Mouse (Mus musculus): ENCODE results near the gene Nav1. TPM values are rescaled to one million over a fixed set of nuclear protein-coding genes. Genes with fewer than 3 reads are reported as not detected.
A peak's percentile ranks its signal among the peaks of the same experiment; 100 is the strongest.
"Not testable (repeated sequence)": the region's sequence is repeated elsewhere in the genome, so short reads cannot be mapped to it uniquely, and the experiment has no call there.

Nav1 gene
- total RNA-seq, 1 experiment from 2014 or later, result 7.2 TPM

DNA sequence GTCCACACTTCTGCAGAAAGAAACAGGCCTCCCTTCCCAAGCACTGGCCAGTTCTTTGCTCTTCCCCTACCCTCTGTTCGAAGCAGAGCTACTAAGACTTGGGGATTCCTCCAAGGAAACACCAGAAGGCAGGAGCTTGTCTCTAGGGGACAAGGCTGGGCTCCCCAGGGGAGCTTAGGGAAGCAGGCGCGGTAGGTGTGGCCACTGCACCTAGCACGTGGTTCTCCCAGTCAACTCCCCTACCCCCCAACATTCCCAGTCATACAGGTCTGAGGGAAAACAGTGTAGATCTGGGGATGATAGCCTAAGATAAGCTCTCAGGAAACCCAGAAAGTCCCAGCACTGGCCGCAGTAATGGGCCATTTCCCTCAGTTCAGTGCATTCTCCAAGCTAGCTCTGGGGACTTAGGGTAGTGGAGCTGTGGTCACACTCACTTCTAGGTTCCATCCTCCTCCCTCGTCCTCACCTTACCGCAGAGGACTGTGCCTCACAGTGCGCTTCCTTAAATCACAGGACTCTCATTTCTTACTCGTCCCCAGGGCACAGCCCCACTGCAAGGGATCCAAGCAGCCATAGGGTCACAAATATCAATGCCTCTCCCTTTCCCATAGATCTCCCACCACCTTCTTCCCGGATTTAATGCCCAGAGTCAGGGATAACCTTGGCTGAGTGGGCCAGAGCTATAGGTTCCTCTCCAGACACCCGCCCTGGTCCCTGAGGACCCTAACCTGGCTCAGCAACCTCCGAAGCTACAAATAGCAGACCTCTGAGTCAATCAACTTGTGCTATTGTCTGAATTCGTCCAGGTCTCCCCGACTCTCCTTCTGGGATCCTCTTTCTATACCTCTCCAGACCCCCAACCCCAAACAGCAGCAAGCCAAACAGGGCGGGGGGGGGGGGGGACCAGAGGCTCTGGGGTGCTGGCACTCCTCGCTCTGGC is 97.7 kb downstream of the Nav1 start:
- peak; percentile 45; the same call in 1 of the 2 replicates for ATAC-seq (replicated peaks; ENCODE audit: insufficient number of reproducible peaks, low FRiP score, low TSS enrichment, poor library complexity, severe bottlenecking)

DNA sequence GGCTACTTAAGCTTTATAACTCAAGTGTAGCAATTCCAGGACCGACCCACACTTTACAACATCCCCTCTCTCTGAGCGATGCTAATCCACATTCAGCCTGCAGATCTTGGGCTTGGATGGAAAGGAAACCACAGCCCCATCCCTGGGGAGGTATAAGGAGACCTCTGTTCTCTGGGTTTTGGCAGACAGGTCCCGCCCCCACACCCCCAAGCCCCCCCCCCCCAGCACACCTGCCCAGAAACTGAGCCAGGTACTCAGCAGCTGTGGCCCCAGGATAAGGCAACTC is 98.8 kb downstream of the Nav1 start:
- no peak for ATAC-seq (replicated peaks; ENCODE audit: insufficient number of reproducible peaks, low FRiP score, low TSS enrichment, poor library complexity, severe bottlenecking)

DNA sequence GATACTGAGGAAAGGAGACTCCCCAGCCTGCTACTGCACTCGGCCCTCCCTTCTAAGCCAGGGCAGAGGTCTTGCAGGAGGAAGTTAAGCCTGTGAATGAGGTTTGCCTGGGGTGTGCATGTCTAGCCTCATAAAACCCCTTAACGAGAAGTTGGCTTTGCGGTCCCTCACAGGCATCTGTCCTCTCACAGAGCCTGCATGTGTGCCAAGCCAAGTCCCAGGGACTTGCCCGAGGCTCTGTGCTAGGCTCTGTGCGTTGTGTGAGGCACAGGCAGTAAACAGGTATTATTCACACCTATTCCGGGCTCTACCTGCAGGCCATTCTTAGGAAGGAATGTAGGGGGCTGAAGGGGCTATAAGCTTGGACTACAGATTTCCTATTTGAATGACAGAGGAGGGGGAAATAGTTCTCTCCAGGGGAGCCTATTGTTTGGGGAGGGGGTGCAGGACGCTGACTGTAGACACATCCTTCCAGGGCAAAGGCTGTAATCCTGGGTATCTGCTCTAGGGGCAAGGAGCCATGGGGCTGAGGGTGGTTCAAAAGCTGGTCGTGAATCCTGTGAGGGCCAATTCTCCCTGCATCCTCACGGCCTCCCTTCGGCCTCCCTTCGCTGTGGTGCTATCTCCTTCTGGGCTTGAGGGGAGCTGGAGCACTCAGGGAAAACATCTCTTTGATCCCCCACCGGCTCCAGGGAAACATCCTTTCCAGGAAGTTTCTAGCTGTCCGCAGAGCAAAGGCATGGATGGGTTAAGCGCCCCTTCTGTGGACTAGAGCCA is 99.3 kb downstream of the Nav1 start:
- no peak for ATAC-seq (replicated peaks; ENCODE audit: insufficient number of reproducible peaks, low FRiP score, low TSS enrichment, poor library complexity, severe bottlenecking)

DNA sequence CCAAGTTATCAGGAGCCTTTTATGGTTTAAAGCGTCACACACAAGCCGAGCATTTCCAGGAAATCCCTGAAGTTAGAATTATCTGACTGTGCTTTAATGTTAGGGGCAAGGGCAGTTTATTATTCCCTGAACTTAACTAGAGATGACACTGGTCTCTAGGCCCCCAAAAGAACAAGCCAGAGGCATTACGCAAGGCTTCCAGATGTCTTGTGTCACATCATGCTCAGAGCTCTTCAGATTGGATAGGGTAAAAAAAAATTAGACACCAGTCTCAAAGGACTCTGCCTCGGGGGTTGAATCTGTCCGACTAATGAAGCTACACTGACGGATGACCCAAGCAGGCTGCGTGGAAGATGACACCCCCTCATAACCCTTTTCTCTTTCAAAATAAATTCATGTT is 101.6 kb downstream of the Nav1 start:
- no peak for ATAC-seq (replicated peaks; ENCODE audit: insufficient number of reproducible peaks, low FRiP score, low TSS enrichment, poor library complexity, severe bottlenecking)

DNA sequence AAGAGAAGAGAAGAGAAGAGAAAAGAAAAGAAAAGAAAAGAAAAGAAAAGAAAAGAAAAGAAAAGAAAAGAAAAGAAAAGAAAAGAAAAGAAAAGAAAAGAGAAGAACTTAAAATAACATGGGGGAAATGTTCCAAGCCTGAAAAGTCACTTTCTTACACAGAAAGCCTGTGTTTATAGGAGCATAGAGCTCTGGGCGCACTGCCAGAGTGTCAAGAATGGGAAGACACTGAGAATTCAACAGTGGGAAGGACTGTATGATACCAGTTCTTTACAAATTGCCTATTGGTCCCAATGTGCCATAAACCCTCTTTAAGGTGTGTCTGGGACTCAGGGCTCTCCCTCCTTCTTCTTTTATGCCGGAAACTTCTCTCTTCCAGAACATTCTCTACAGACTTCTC is 103.7 kb downstream of the Nav1 start:
- ATAC-seq (replicated peaks; ENCODE audit: insufficient number of reproducible peaks, low FRiP score, low TSS enrichment, poor library complexity, severe bottlenecking), result no peak

DNA sequence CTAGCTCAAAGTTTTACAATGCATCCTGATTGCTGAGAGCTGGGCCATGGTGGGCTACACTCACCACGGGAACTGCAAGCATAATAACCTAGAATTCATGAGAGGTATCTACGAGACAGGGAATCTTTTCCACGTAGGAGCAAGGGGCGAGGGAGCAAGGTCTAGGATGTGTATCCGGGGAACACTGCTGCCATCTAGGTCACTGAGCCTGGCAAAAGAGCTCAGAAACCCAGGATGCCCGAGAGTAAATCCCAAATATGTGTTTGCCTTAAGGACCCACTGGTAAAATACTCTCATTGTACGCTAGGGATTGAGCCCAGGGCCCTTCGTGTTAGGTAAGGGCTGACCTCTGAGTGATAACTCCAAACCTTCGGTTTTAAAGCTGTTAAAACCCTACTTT is 104.3 kb downstream of the Nav1 start:
- ATAC-seq (replicated peaks; ENCODE audit: insufficient number of reproducible peaks, low FRiP score, low TSS enrichment, poor library complexity, severe bottlenecking), result no peak

DNA sequence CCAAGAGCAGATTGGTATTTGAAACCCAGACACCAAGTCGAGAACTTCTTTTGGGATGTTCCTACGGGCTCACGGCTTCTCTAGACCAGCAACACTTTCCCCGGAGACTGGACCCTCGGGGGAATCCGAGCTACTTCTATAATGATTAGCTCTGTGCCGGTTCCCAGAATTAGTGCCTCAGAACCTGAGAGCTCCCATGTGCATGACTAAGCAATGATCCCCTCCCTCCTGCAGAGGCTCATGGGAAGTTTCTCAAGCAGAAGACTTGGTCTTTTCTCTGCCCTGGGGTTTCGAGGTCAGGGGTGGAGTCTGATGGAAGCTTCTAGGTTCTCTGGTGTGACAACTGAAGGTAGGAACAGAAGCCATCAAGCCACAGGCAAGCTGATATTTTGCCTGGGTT is 105.0 kb downstream of the Nav1 start:
- ATAC-seq (replicated peaks; ENCODE audit: insufficient number of reproducible peaks, low FRiP score, low TSS enrichment, poor library complexity, severe bottlenecking), result no peak

DNA sequence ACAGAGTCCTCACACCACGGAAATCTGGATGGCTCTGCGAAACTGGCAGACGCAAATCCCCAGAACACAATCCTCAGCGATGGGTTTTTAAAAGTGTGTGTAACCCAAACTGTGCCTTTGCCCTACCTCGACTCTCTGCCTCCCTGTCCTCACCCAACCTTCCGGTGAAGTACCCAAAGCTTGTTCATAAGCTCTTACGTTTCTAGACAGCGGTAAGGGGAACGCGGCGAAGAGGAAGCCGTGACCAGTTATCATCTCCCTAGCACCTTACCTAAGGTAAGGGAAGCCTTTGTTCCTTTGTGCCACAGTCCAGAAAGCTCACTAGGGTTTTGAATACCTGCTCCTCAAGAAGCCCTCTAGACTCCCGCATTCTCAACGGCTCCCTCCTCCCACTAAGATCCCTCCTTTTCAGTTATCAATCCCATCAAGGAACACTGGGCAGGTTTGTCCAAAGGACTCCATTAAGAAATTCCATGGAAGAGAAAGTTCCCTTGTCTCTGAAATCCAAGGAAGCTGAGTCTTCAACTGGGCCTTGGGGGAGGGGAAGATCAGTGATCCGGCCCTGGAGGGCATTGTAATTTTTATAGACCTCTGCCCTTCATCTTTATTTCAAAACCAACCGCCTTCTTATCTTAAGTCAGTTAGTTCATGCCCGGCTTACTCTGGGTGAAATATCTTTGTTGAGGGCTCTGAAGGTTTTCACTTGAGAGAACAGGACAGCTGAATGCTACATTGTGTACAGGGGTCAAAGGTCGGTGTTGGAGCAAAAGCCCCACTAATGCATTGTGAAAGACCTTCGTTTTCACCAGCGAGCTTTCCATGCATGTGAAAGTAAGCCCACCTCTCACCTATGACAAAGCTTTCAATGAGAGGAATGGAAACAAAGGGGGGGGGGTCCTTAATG is 108.4 kb downstream of the Nav1 start:
- no peak for ATAC-seq (replicated peaks; ENCODE audit: insufficient number of reproducible peaks, low FRiP score, low TSS enrichment, poor library complexity, severe bottlenecking)

DNA sequence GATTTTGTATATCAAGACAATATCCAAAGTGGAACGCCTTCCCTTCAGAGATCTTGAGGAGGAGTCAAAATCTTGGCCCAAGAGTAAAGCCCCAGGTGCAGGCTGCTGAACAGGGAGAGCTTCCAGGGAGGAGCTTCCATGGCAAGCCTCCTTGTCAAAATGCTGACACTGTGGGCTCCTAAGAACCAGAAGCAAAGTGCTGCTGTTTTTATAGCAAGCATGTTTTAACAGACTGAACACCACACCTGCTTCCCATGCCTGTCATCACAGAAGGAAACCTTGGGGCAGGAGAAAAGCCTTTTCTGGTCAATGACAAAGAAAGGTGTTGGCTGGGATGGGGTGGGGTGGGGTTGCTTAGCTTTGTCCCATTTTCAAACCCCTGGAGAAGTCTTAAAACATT is 112.0 kb downstream of the Nav1 start:
- ATAC-seq (replicated peaks; ENCODE audit: insufficient number of reproducible peaks, low FRiP score, low TSS enrichment, poor library complexity, severe bottlenecking), result no peak

DNA sequence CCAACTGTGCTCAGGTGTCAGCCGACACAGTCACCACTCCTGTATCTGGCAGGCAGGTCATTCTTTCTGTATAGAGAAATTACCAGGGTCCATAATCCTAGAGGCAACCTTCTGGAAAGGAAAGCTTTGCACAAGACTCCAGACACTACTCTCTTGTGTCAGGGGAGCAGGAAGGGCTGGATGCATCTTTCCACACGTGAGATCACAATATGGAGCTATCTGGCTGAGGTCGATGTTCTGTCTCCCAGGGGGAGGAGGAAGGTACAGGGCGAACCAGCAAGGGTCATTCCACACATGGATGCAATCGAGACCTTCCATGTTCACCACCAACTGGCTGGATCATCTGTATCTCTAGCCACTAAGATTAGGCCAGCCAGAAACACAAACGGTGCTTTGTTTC is 113.2 kb downstream of the Nav1 start:
- ATAC-seq (replicated peaks; ENCODE audit: insufficient number of reproducible peaks, low FRiP score, low TSS enrichment, poor library complexity, severe bottlenecking), result no peak

DNA sequence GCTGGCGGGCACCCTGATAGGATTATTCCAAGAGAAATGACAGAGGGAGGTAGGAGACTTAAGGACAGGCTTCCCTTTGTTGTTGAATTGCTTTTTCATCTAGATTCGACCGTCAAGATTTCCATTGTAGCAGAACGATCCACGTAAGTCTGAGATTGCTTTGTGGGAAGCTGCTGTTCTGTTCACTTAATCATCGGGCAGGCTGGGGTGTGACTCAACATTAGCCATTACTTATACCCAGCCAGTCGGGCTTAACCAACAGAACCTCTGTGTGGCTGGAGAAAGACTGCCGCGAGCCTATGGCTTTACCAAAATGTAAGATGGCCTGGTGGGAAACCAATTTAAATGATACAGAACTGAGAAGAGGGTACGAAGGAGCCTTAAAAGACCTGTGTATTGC is 114.7 kb downstream of the Nav1 start:
- ATAC-seq (replicated peaks; ENCODE audit: insufficient number of reproducible peaks, low FRiP score, low TSS enrichment, poor library complexity, severe bottlenecking), result no peak

DNA sequence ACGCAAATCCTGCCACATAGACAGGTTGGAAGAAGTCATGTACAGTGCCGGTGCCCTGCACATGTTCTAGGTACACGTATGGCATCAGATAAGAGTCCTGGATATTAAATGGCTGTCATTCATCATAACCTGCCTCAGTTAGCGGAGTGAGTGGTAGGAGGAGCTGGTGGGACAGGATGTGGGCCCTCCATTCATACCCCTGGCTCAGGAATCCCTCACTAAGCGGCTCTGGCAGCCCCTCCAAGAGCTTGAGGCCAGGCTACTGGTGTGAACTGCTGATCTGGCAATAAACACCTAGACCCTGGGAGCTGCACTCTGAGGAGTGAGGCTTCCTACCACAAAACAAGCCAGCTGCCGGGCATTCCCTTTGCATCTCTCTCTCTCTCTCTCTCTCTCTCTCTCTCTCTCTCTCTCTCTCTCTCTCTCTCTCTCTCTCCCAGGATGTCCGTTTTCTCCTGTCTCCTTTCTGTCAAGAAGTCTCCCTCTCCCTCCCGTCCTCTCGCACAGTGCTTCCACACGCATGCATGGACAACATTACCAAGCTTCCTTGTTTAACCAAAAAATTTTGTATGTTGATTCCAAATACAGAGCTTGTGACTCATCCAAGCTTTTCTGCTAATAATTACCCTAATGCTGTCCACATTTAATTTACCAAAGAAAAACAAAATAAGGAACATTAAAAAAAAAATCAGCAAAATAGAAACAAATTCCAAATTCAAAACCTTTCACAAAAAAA is 116.0 kb downstream of the Nav1 start:
- no peak for ATAC-seq (replicated peaks; ENCODE audit: insufficient number of reproducible peaks, low FRiP score, low TSS enrichment, poor library complexity, severe bottlenecking)

DNA sequence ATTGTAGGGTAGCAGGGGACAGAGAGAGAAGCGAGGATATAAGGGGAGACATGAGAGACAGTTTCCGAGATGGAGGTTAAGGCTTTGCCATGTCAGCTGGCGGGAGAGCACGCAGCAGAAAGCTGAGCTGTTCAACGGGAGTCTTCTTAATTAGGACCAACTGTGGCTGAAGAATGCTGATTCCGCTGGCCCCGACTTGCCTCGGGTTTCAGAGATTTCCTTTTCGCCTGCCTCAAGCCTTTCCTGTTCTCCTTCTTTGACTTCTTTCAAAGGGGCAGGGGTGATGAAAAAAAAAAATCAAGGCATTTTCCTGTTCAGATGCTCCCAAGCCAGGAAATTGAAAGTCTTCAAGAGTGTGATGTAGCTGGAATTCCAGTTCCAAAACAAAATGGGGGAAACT is 118.2 kb downstream of the Nav1 start:
- ATAC-seq (replicated peaks; ENCODE audit: insufficient number of reproducible peaks, low FRiP score, low TSS enrichment, poor library complexity, severe bottlenecking), result no peak

DNA sequence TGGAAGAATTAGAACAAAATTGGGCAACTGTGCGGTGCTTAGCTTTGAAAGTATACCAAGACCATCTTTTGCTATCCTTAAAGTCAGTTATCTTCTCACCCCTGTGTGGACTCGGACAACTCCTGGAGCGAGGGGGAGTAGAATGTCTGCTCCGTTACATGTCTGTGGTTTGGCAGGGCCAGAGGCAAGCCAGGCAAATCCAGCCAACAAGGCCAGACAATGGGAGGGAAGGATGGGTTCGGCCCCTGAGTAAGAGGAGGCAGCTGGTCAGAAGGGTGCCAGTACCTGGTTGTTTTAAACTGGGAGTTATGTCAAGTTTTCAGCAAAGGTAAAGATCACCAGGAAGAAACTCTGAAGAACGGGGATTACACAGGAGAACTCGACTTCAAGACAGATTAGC is 121.9 kb downstream of the Nav1 start:
- ATAC-seq (replicated peaks; ENCODE audit: insufficient number of reproducible peaks, low FRiP score, low TSS enrichment, poor library complexity, severe bottlenecking), result no peak

DNA sequence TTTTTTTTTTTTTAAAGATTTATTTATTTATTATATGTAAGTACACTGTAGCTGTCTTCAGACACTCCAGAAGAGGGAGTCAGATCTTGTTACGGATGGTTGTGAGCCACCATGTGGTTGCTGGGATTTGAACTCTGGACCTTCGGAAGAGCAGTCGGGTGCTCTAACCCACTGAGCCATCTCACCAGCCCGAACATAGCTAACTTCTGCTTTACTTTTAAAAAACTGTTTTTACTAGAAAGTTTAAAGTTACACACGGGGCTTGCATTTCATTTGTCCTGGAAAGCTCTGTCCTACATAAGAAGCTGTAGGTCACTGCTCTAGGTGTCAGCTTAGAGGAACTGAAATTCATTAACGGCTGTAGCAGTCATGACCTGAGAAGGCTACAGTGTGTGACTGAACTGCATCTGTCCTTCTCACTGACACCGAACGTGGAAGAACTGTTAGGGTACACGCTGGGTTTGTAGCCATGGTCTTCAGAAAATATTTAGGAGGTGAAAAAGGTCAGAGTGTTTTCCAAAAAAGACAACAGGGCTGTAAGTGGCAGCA is 122.5 kb downstream of the Nav1 start:
- not testable (repeated sequence) for ATAC-seq (replicated peaks; ENCODE audit: insufficient number of reproducible peaks, low FRiP score, low TSS enrichment, poor library complexity, severe bottlenecking)

DNA sequence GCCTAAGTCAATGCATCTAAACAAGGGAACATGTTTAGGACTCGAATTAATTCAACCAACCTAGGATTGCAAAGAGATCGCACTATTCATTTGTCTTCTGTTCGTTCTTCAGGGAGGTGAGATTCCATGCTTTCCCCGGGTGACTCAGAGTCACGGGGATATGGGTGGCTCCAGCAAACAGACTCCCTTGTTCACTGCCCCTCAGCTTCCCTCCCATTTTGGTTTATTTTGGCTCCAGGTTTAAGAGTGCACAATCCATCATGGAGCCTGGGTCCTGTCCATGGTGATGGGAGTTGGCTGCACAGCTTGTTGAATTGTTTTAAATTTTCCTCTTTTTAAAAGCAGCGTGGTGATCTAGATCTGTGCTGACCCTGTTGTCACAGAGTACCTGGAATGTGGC is 123.1 kb downstream of the Nav1 start:
- ATAC-seq (replicated peaks; ENCODE audit: insufficient number of reproducible peaks, low FRiP score, low TSS enrichment, poor library complexity, severe bottlenecking), result no peak

DNA sequence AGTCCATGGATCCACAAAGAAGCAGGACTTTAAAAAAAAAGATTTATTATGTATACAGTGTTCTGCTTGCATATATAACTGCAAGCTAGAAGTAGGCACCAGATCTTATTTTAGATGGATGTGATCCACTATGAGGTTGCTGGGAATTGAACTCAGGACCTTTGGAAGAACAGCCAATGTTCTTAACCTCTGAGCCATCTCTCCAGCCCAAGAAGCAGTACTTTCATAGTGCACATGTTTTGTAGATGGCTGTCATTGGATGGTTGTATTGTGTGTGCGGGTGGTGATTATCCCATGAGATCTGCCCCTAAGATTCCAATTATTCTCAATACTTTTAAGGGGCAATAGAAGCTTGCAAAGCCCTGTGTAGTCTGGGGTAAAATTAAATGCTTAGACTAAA is 124.4 kb downstream of the Nav1 start:
- no peak for ATAC-seq (replicated peaks; ENCODE audit: insufficient number of reproducible peaks, low FRiP score, low TSS enrichment, poor library complexity, severe bottlenecking)

DNA sequence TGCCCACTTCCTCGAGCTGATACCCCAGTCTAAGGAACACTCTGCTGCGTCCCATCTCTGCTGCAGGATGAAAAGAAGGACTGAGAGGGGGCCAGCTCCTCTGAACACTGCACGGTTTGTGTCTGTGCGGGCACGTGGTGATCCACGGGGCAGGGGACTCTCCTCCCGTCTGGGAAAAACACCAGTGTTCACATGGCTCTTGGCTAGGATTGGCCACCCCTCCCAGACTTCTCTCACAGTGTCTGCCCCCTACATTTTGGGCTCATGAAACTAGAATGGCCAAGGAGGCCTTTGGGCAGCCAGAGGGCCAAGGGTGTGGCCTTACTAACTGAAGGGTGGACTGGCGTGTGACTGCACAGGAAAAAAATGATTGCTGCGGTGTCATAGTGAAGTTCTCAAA is 125.4 kb downstream of the Nav1 start:
- no peak for ATAC-seq (replicated peaks; ENCODE audit: insufficient number of reproducible peaks, low FRiP score, low TSS enrichment, poor library complexity, severe bottlenecking)

Data from monocyte, adult 5-6 weeks (primary cell).